Mouse (Mus musculus) lung, adult 2 months (tissue): Measurements from ENCODE around the gene Gm13283. TPM values are rescaled to one million over a fixed set of nuclear protein-coding genes. Genes with fewer than 3 reads are reported as not detected.
A peak's percentile ranks its signal among the peaks of the same experiment; 100 is the strongest.
"Not testable (repeated sequence)": the region's sequence is repeated elsewhere in the genome, so short reads cannot be mapped to it uniquely, and the experiment has no call there.

ENCODE experiments used
- DNase-seq: peaks from one replicate; pipeline ENCODE4 v3.0.0; 2022
- H3K4me1 ChIP-seq: fragments of 200-500 bp; 2 replicates; pipeline ENCODE4 v1.6.1; 2011; ENCODE audit warnings: low read length; ENCODE audit not compliant: control insufficient read depth, insufficient read depth
- H3K4me3 ChIP-seq: fragments of 200-500 bp; replicated peaks from 2 replicates; pipeline ENCODE3; 2011; ENCODE audit warnings: low read depth, mild to moderate bottlenecking, control low read depth, low read length; ENCODE audit errors: extremely low read depth
- CTCF ChIP-seq: fragments of 200-500 bp; IDR thresholded peaks from 2 replicates; pipeline ENCODE4 v1.5.1; 2011; ENCODE audit warnings: mild to moderate bottlenecking, low read length, control low read depth; ENCODE audit not compliant: insufficient read depth
- POLR2A ChIP-seq: fragments of 200-500 bp; IDR thresholded peaks from 2 replicates; pipeline ENCODE4 v1.6.1; 2011; ENCODE audit warnings: low read depth, mild to moderate bottlenecking, control low read depth, low read length, borderline replicate concordance; ENCODE audit errors: extremely low read depth
- WGBS: fragments of 180-500 bp; shearing (Covaris S2); methylation state at CpG from one replicate; pipeline ENCODE4 v1.1.7; 2018; 5-methylcytosine and 5-hydroxymethylcytosine counted together
- polyA plus RNA-seq: library from polyadenylated mRNA; depleted of rRNA; stranded (reverse); fragments of >200 nt; gene quantifications from 2 replicates; pipeline ENCODE4 v1.2.3, GENCODE M21; 2012; rRNA removed

The Gm13283 gene
- polyA plus RNA-seq = not detected in 2 replicates

GRCm38 (mm10) chr4:88759610-88760268 is at the start of gene Gm13283:
Gene Gm13283, plus strand, starts transcription at chr4:88760119.
- not testable (repeated sequence) for DNase-seq, H3K4me1 ChIP-seq, H3K4me3 ChIP-seq
- WGBS = 12% methylated on average over 11 of the region's 14 CpGs

GRCm38 (mm10) chr4:88714281-88714680 is 45.6 kb upstream of the Gm13283 start:
- DNase-seq = no peak
- TF ChIP-seq POLR2A (no peak), CTCF (no peak)
- H3K4me1 ChIP-seq = peaks cover 15% of the 10 kb centered on the region
- no peak overlapping the region for H3K4me3 ChIP-seq
- 38% methylated on average over 1 of the region's 1 CpGs for WGBS

GRCm38 (mm10) chr4:88715059-88715458 is 44.9 kb upstream of the Gm13283 start:
- Histone ChIP-seq H3K4me3 (no peak overlapping the region), H3K4me1 (peaks cover 16% of the 10 kb centered on the region)
- no peak for TF ChIP-seq POLR2A
- no peak for TF ChIP-seq CTCF
- DNase-seq = no peak

- DNase-seq = no peak
- Histone ChIP-seq H3K4me3 (no peak overlapping the region), H3K4me1 (peaks cover 26% of the 10 kb centered on the region)
- TF ChIP-seq POLR2A (no peak), CTCF (no peak)
- 5% methylated on average over 1 of the region's 1 CpGs for WGBS
Observed at GRCm38 (mm10) chr4:88718715-88719114, 41.2 kb upstream of the Gm13283 start.

- DNase-seq = peak; percentile 91
- Histone ChIP-seq H3K4me1 (peaks cover 18% of the 10 kb centered on the region), H3K4me3 (peak within 1 kb of the TSS; percentile 99)
- WGBS = under 1% methylated on average over 82 of the region's 82 CpGs
- TF ChIP-seq POLR2A (peak; percentile 92), CTCF (no peak)
Observed at GRCm38 (mm10) chr4:88721791-88722721, 37.9 kb upstream of the Gm13283 start, which contains the start of the genes Gm26566 and Klhl9. Gene Gm26566, plus strand, starts transcription at chr4:88721805. Gene Klhl9, minus strand, starts transcription at chr4:88722465.

- WGBS = 41% methylated on average over 8 of the region's 8 CpGs
- TF ChIP-seq CTCF (no peak), POLR2A (no peak)
- H3K4me1 ChIP-seq = peaks cover 15% of the 10 kb centered on the region
- no peak overlapping the region for H3K4me3 ChIP-seq
- DNase-seq = no peak
Observed at GRCm38 (mm10) chr4:88723497-88724090, 36.3 kb upstream of the Gm13283 start.

- no peak for DNase-seq
- Histone ChIP-seq H3K4me1 (no peaks in the 10 kb centered on the region; the same call in 1 of the 2 replicates), H3K4me3 (no peak overlapping the region)
- no peak for TF ChIP-seq POLR2A
- 41% methylated on average over 6 of the region's 6 CpGs for WGBS
Observed at GRCm38 (mm10) chr4:88726727-88727126, 33.2 kb upstream of the Gm13283 start.

GRCm38 (mm10) chr4:88727324-88727723 is 32.6 kb upstream of the Gm13283 start:
- no peak for TF ChIP-seq POLR2A
- peak; percentile 65 for TF ChIP-seq CTCF

GRCm38 (mm10) chr4:88738480-88738879 is 21.4 kb upstream of the Gm13283 start:
- Histone ChIP-seq H3K4me1 (no peaks in the 10 kb centered on the region), H3K4me3 (no peak overlapping the region)
- TF ChIP-seq CTCF = peak; percentile 91
- no peak for TF ChIP-seq POLR2A
- WGBS = 0% methylated on average over 2 of the region's 2 CpGs
- peak; percentile 74 for DNase-seq

More at GRCm38 (mm10) chr4:88727324-88727723, 32.6 kb upstream of the Gm13283 start:
- Histone ChIP-seq H3K4me3 (no peak overlapping the region), H3K4me1 (no peaks in the 10 kb centered on the region; the same call in 1 of the 2 replicates)
- no peak for DNase-seq
- 2% methylated on average over 1 of the region's 1 CpGs for WGBS

GRCm38 (mm10) chr4:88739036-88739435 is 20.9 kb upstream of the Gm13283 start:
- no peak for TF ChIP-seq CTCF
- no peak for TF ChIP-seq POLR2A
- no peak for DNase-seq
- H3K4me1 ChIP-seq = no peaks in the 10 kb centered on the region
- no peak overlapping the region for H3K4me3 ChIP-seq
- 83% methylated on average over 6 of the region's 6 CpGs for WGBS
